Mouse (Mus musculus) hematopoietic stem cell, adult 5-6 weeks (primary cell): Measurements from ENCODE around the gene Prlhr. TPM values are rescaled to one million over a fixed set of nuclear protein-coding genes. Genes with fewer than 3 reads are reported as not detected.

Experiments
- ATAC-seq, 2 experiments: fragments of 125-278 bp in 1 of 2; replicated peaks in 1 of 2; 2 replicates each; pipeline ENCODE4 v1.8.0; 2016 to 2017; ENCODE audit warnings: inconsistent platforms in 2 of 2, mild to moderate bottlenecking in 2 of 2, moderate number of reproducible peaks in 2 of 2, low read depth in 1 of 2, moderate TSS enrichment in 1 of 2; ENCODE audit not compliant: low FRiP score in 2 of 2, poor library complexity in 2 of 2, severe bottlenecking in 2 of 2, insufficient read depth in 1 of 2, low TSS enrichment in 1 of 2
- total RNA-seq: library from RNA; stranded (forward); fragments of 172-1452, 232-1000 nt; gene quantifications from 2 replicates; pipeline ENCODE4 v1.2.3, GENCODE M21; 2017

Prlhr gene
- total RNA-seq, 1 experiment from 2014 or later: not detected

DNA sequence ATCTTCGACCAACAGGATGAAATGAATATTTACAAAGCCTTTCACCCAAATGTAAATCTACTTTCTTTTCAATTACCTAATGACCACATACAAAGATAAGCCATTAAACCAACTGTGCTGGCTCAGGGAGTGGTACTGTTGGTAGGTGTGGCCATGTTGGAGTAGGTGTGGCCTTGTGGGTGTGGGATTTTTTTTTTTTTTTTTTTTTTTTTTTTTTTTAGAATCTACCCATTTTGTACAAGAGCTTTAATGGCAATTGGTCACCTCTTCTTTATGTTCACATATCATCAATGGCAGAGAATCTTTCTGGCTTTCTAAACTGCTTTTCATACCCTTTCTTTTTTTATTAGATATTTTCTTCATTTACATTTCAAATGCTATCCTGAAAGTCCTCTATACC lies 12.3 kb downstream of the Prlhr start:
- ATAC-seq: no peak

DNA sequence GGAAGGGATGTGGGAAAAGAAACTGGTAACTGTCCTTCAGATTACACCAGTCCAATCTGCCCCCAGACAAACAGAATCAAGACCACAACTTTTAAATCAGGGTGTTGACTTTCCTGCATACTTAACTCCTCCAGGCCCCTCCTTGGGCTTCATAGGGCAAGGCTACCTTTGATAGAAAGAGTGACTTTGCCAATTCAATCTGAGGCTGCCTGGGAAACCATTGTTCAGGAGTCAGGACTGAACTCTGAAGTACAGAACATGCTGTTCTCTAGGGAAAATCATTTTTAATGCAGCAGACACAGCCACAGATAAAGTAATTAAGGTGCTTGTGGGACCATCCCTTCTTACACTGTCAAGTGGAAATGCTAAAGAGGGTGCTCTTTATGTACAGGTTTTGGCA lies 27.6 kb downstream of the Prlhr start:
- no peak for ATAC-seq

DNA sequence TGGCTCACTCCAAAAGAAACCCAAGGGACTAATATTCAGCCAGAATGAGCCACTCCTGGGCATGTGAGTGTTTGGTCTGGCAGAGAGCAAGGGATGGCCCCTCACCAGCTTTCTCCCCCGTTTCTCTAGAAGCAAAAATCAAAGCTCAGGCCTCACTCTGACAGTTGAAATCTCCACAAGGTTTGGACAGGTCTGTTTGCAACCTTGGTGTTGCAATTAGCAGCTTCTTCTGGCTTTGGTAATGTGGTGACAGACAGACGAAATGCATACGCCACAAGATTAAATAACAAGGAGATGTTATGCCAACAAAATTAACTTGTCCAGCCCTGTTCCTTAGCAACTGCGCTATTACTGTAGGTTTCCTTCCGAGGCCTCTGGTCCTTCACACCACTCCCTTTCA lies 28.0 kb downstream of the Prlhr start:
- no peak for ATAC-seq

DNA sequence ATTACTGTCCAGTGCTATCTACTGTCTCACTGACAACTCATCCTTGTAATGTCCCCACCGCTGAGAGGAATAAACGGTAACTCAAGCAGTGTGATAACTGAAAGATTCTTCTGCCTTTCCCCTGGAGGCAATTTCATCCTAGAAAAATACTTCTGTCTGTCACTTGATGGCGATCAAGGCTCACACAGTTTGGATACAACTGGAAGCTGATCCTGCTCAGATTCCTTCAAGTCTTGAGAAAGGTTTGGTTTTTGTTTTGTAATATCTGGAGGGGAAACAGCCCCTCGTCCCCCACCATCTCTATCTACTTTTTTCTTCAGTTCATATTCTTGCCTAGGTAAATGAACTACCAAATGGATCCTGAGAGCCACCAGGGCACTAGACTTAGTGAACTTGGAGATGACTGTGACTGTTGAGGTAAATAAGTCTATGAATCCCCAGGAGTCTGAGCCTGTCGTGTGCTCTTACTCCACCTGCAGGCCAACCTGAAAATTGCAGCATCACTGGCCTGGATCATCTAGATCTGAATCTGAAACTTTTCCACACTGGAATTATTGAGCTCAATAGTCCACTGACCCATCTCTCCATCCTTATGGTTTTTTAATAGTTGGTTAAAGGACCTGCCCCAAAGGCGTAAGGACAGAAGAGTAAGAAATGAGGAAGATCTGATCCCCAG lies 30.4 kb downstream of the Prlhr start:
- ATAC-seq: peak in 1 of 2 experiments; percentile 62; a peak in 1 of 4 replicates

DNA sequence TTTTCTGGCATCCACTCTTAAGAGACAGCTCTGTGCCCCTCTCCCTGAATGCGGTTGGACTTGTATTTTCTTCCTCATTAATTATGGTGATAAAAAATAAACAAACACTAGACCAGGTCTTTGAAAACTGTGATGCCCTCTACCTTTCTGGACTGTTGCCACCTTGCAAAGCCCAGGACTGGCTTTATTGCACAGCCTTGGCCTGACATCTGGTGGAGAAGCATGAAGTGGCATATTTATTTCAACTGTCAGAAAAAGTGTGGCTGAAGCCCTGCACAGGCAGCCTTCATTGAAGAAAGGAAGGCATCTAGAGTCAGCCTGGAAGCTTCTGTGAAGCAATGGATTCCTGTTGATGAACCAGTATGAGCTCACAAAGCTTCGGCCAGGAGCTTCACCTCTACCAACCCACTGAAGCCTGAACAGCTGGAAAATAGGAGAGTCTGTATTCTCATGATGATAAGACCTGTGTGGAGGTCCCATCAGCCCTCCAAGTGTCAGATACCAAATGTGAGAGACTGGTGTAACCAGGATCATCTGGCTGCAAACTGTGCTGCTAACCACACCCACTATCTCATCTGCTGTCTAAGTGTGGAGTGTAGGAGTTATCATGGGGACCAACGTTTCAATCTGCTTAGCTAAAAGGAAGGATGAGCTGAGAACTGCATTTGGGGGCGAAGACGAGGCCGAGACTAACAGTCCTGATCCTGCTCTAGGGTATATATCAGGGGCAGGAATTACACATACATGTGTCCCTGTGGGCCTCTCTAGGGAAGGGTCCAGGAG lies 35.6 kb downstream of the Prlhr start:
- ATAC-seq: no peak

DNA sequence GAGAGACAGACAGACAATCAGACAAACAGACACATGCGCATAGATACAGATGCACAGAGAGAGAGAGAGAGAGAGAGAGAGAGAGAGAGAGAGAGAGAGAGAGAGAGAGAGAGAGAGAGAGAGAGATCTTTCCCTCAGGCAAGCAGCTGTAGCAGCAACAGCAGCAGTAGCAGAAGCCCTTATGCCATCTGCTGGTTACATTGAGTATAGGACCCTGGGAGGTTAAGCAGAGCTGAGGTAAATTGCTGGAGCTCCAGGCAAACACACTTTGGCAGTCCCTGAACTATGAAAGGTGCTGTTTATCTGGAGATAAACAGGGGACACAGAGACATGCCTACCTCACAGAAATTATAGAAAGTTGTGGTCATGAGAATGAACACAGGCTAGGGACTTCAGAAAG lies 50.5 kb downstream of the Prlhr start:
- peak; percentile 69 to 85 for ATAC-seq

Other genes with a start within 250 kb of the Prlhr start
- 68.5 and 105 TPM in 2 replicates for gene Fam204a, start 241.6 kb downstream of the Prlhr start, total RNA-seq
- gene Cacul1, start 112.7 kb upstream of the Prlhr start, total RNA-seq: 41.6 and 52.0 TPM in 2 replicates